8 mouse cellular contexts compared by ENCODE assay signal in genomic region chr6:117168321-117169011, GRCm38 (mm10). TPM values are rescaled to one million over a fixed set of nuclear protein-coding genes. Genes with fewer than 3 reads are reported as not detected.
A peak's percentile ranks its signal among the peaks of the same experiment; 100 is the strongest.
DNase-seq lines count a peak whose midpoint lies in the region; ATAC-seq and TF ChIP-seq lines count a peak whose summit lies in the region.

Cxcl12 (plus strand) TSS chr6:117168535.

- H3K4me1 ChIP-seq in ES-Bruce4 (ENCODE audit: control insufficient read depth, insufficient read depth, low read length): no peaks in the 10 kb centered on the region
- H3K4me1 ChIP-seq in forebrain, embryonic 12.5 days: peaks cover 28% of the 10 kb centered on the region
- peaks cover 25% of the 10 kb centered on the region for H3K4me1 ChIP-seq in heart, embryonic 15.5 days (replicated peaks)
- peaks cover 5% of the 10 kb centered on the region for H3K4me1 ChIP-seq in liver, embryonic 16.5 days (ENCODE audit: control insufficient read depth, low read depth, low read length)

- H3K36me3 ChIP-seq in ES-Bruce4 (ENCODE audit: control insufficient read depth, insufficient read depth, low read length, poor library complexity, severe bottlenecking): no peaks in the 10 kb centered on the region
- no peaks in the 10 kb centered on the region for H3K36me3 ChIP-seq in forebrain, embryonic 12.5 days (replicated peaks)
- no peaks in the 10 kb centered on the region for H3K36me3 ChIP-seq in heart, embryonic 15.5 days
- no peaks in the 10 kb centered on the region for H3K36me3 ChIP-seq in liver, embryonic 16.5 days (ENCODE audit: control insufficient read depth, insufficient read depth)

- no peak for TF ChIP-seq POLR2A in ES-Bruce4 (IDR thresholded peaks at IDR 0.05; ENCODE audit: insufficient read depth, low read length)

- WGBS in forebrain, embryonic 12.5 days: under 1% methylated on average over 53 of the region's 64 CpGs
- under 1% methylated on average over 64 of the region's 64 CpGs for WGBS in heart, embryonic 15.5 days
- WGBS in liver, embryonic 16.5 days (ENCODE audit: insufficient replicate concordance): under 1% methylated on average over 64 of the region's 64 CpGs

- no peak for TF ChIP-seq CTCF in ES-Bruce4 (IDR thresholded peaks at IDR 0.05; ENCODE audit: low read depth, low read length)

- peak within 1 kb of the TSS; percentile 73 for H3K4me3 ChIP-seq in ES-Bruce4 (ENCODE audit: low read depth, low read length)
- peak within 1 kb of the TSS; percentile 53 for H3K4me3 ChIP-seq in forebrain, embryonic 12.5 days (replicated peaks)
- H3K4me3 ChIP-seq in heart, embryonic 15.5 days: peak within 1 kb of the TSS; percentile 67
- H3K4me3 ChIP-seq in liver, embryonic 16.5 days (ENCODE audit: low read depth, low read length): peak within 1 kb of the TSS; percentile 63

- peaks cover 7% of the 10 kb centered on the region; the same call in 1 of the 2 replicates for H3K27me3 ChIP-seq in ES-Bruce4 (ENCODE audit: control insufficient read depth, insufficient read depth, low read length, poor library complexity, severe bottlenecking)
- peaks cover 74% of the 10 kb centered on the region for H3K27me3 ChIP-seq in forebrain, embryonic 12.5 days
- H3K27me3 ChIP-seq in heart, embryonic 15.5 days: peaks cover 51% of the 10 kb centered on the region
- peaks cover 31% of the 10 kb centered on the region for H3K27me3 ChIP-seq in liver, embryonic 16.5 days (ENCODE audit: control insufficient read depth, insufficient read depth, low read depth, low read length)

- TF ChIP-seq EP300 in ES-Bruce4 (IDR thresholded peaks at IDR 0.05; ENCODE audit: insufficient read depth, low read depth, low read length): 0 out of 2 replicates have a peak, but pooled peaks have one; percentile 5

- peak; percentile 44 for ATAC-seq in forebrain, embryonic 12.5 days (ENCODE audit: low FRiP score)
- peak; percentile 45 for ATAC-seq in heart, embryonic 15.5 days (replicated peaks; ENCODE audit: insufficient number of reproducible peaks, insufficient read depth, low FRiP score, low read depth)
- ATAC-seq in liver, embryonic 16.5 days (ENCODE audit: low read depth): peak; percentile 67
- ATAC-seq in megakaryocyte progenitor cell, adult 5-6 weeks (replicated peaks; ENCODE audit: poor library complexity): no peak

- peak within 1 kb of the TSS; percentile 94 for H3K4me2 ChIP-seq in forebrain, embryonic 12.5 days
- peak within 1 kb of the TSS; percentile 92 for H3K4me2 ChIP-seq in heart, embryonic 15.5 days
- peak within 1 kb of the TSS; percentile 45 for H3K4me2 ChIP-seq in liver, embryonic 16.5 days (ENCODE audit: low read depth, low read length)

- no peaks in the 10 kb centered on the region for H3K9me3 ChIP-seq in ES-Bruce4 (replicated peaks; ENCODE audit: control insufficient read depth, insufficient read depth, low read length, poor library complexity, severe bottlenecking)
- no peaks in the 10 kb centered on the region for H3K9me3 ChIP-seq in forebrain, embryonic 12.5 days
- H3K9me3 ChIP-seq in heart, embryonic 15.5 days (replicated peaks): no peaks in the 10 kb centered on the region
- H3K9me3 ChIP-seq in liver, embryonic 16.5 days (replicated peaks; ENCODE audit: control insufficient read depth, low read length): no peaks in the 10 kb centered on the region

- H3K9ac ChIP-seq in ES-Bruce4 (ENCODE audit: low read depth, poor library complexity, severe bottlenecking): peak within 1 kb of the TSS; percentile 11; the same call in 1 of the 2 replicates
- peak within 1 kb of the TSS; percentile 63 for H3K9ac ChIP-seq in forebrain, embryonic 12.5 days
- peak within 1 kb of the TSS; percentile 74 for H3K9ac ChIP-seq in heart, embryonic 15.5 days
- H3K9ac ChIP-seq in liver, embryonic 16.5 days (ENCODE audit: low read depth, low read length): peak within 1 kb of the TSS; percentile 50

- peak; percentile 88 for DNase-seq in adrenal gland, adult 2 months
- DNase-seq in kidney, postnatal 14 days: peak; percentile 87
- DNase-seq in ovary, adult 18-20 months (ENCODE audit: low spot score): peak; percentile 62

- no peak within 1 kb of the TSS for H3K27ac ChIP-seq in ES-Bruce4 (ENCODE audit: insufficient read depth, low read length)
- no peak within 1 kb of the TSS for H3K27ac ChIP-seq in forebrain, embryonic 12.5 days
- peak within 1 kb of the TSS; percentile 65 for H3K27ac ChIP-seq in heart, embryonic 15.5 days
- peak within 1 kb of the TSS; percentile 57 for H3K27ac ChIP-seq in liver, embryonic 16.5 days (ENCODE audit: low read length)

RNA-seq across cellular contexts. Expression of gene Cxcl12, which starts in this region (rescaled TPM):
- polyA plus RNA-seq in ES-Bruce4 (2011; ENCODE audit: insufficient read depth, insufficient read length, low read depth, missing spikeins): 5.4 and 7.1 TPM in 2 replicates
- 10 to 100 TPM; 51.9 to 67.4 TPM for total RNA-seq in adrenal gland, adult 2 months (2021)
- 141 and 151 TPM in 2 replicates for polyA plus RNA-seq in adrenal gland, adult 2 months (2012; rRNA removed)
- polyA plus RNA-seq in forebrain, embryonic 12.5 days (2016; fragmentation: Nextera tagmentation; extraction: Ambion mirVana): 56.4 and 63.4 TPM in 2 replicates
- polyA plus RNA-seq in heart, embryonic 15.5 days (2015; fragmentation: Nextera tagmentation; extraction: Ambion mirVana): 128 and 180 TPM in 2 replicates
- polyA plus RNA-seq in liver, embryonic 16.5 days (2015; fragmentation: Nextera tagmentation; extraction: Ambion mirVana): 57.5 and 59.8 TPM in 2 replicates
- total RNA-seq in megakaryocyte progenitor cell, adult 5-6 weeks (2015): 0.44 and 1.0 TPM in 2 replicates
- 0.29 and 0.41 TPM in 2 replicates for total RNA-seq in megakaryocyte progenitor cell, adult 5-6 weeks (2017)

Comparison
In these comparisons a context has a peak if more than half of its experiments do, and no peak if none do; other contexts are left out.
1. RNA of gene Cxcl12 (total RNA-seq): 51.9 to 67.4 TPM in adrenal gland, adult 2 months; 0.29 to 1.0 TPM in megakaryocyte progenitor cell, adult 5-6 weeks; every median in the first group is over 10 times any median in the second.
2. H3K27ac ChIP-seq: peak in heart, embryonic 15.5 days (single experiment) and liver, embryonic 16.5 days (single experiment); none in ES-Bruce4 (single experiment) and forebrain, embryonic 12.5 days (single experiment).
3. H3K9ac ChIP-seq: peak in every context shown above with its lines; median percentile 74 in heart, embryonic 15.5 days; 63 in forebrain, embryonic 12.5 days; 50 in liver, embryonic 16.5 days; 11 in ES-Bruce4.
4. Peak in every context shown above with its lines, with median percentiles within 50 percentile points of each other: H3K4me3 ChIP-seq, DNase-seq and H3K4me2 ChIP-seq.